Mouse (Mus musculus) WW6 (cell line): ENCODE data around the gene Ano2.

Experiments used
- DNase-seq: peaks from one replicate; pipeline ENCODE4 v3.0.0-alpha.2; 2013; ENCODE audit warnings: low read depth, low spot score

Ano2 gene

DNA sequence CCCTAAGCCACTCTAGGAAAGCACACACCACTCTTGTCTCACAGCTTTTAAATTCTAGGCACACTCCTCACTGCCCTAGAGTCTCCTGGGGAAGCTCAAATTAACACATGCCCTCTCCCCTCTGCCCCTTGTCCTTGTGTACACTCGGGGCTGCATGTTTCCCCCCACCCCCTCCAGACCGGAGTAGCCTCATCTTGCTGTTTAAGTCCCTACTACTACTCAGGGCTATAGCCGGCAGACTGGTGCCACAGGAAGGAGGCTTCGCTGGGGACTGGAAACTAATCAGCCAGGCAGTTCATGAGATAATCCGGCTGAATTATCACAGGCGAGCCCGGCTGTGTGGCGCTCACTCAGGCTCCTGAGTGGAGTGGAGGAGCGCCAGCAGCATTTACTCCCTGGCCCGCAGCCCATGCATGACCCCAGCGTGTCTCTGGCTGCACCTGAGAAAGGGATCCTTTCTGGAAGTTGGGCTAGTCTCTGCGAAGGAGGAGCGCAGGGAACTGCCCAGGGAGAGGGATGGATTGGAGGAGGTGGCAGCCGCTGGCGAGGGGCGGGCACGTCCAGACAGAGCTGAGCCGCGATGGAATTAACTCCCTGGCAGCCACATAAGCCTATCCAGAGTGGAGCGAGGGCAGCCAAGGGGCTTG is at the start of gene Ano2:
Ano2 (plus strand) TSS at position 363 of the 647 bp plus-strand sequence.
- DNase-seq = no peak

- DNase-seq = no peak
Measured at GRCm38 (mm10) chr6:125640486-125640885, 49.7 kb upstream of the Ano2 start.

- DNase-seq = no peak
Measured at GRCm38 (mm10) chr6:125641146-125641545, 49.1 kb upstream of the Ano2 start.

GRCm38 (mm10) chr6:125648964-125649363 is 41.3 kb upstream of the Ano2 start:
- no peak for DNase-seq

- no peak for DNase-seq
Measured at GRCm38 (mm10) chr6:125651335-125651734, 38.9 kb upstream of the Ano2 start.

DNA sequence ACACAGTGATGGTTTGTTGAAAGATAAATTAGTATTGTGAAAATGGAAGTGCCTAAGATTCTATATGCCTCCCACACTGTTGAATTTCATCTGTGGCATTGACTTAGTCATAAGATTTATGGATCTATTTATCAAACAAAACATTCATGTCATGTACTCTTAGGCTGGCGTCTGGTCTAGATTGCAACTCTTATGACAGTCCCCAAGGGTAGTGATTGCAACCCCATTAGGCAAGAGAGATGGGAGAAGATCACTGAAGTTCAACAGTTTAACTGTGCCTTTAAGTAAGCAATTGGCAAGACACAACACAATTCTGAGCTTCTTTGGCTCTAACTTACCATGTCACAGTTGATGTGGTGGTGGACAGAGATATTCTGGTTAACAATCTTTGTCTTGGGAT is 36.8 kb upstream of the Ano2 start:
- no peak for DNase-seq

GRCm38 (mm10) chr6:125656921-125657320 is 33.3 kb upstream of the Ano2 start:
- no peak for DNase-seq

DNA sequence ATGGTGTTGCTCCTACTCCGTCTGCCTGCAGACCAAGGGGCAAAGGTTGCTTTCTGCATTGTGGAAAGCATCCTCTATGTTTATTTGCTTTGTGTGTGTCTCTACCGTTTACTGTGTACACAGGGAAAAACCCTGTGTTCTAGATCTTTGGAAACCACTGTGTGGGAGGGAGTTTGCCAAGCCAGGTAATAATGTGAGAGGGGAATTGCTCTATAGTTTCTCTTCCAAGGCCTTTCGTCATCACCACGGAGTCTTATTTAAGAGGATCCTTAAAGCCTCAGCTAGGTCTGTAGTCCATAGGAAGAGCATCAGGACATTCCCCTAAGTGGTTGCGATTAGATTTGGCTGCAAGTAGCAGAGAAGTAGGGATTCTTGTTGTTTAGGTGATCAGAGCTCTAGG is 32.3 kb upstream of the Ano2 start:
- no peak for DNase-seq

DNA sequence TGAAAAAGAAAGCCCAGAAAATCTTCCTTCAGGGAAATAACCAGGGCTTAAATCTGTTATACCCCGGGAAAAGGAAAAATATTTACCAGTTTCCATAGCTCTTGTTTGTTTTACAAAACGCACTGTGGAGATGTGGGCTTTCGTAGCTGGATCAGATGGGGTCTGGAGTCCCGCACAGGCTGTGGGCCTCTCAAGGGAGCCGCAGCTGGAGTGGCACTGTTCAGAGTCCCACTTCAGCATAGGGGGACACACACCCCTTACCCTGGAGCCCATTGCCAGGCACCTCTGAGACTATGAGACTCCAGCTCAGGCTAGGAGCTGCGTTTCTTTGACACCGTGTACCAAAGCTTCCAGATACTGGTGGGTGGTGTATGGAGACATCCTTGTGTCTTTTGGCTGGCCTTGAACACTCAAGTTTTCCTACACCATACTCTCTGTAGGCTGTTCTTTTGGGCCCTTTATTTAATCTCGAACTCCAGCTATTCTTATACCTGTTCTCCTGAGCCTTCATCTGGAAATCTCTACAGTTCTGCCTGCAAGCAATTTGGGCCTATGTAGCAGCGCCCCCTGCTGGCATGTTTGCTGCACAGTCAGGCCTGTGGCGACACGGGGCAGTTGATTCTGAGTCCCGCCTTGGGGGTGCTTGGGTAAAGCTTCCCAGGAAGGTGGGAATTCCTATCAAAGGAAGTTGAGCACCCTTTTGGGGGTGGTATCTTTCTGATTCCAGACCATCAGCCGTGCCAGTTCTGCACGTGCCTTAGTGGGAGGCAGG is 28.9 kb upstream of the Ano2 start:
- peak; percentile 65 for DNase-seq

GRCm38 (mm10) chr6:125663906-125664305 is 26.3 kb upstream of the Ano2 start:
- no peak for DNase-seq

DNA sequence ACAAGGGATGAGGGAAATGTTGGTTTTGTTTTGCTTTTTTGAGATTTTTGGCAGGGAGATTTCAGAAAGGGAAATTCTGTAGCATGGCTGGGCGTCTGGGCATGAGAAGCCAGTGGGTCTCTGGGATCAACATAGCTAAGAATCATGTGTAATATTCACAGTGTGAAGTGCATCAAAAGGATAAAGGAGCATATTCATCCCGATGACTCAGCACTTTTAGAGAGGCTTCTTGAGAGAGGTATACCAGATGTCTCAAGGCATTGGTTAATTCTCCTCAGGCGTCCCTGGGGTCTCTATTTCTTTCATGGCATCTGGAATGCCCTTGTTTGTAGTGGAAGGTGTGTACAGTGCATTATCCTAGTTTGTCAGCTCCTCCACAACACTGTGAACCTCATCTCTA is 18.4 kb upstream of the Ano2 start:
- no peak for DNase-seq

GRCm38 (mm10) chr6:125678492-125678891 is 11.7 kb upstream of the Ano2 start:
- no peak for DNase-seq

DNA sequence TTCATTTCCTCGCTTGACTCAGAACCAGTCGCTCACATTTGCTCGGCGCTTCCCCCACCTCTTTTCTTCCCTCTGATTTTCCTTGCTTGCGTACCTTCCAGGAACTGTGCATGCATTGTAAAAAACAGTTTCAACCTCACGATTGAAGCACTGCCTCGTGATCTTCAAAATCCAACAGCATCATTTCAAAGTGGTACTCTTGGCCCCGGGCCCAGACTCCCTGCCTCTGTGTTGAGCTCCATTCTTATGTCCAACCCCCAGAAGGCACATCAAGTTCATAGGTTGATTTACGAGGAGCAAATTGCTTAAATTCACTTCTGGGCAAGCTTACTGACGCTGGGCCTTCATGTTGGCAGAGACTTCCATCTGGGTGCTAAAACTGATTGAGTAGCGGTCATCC is 9.6 kb upstream of the Ano2 start:
- DNase-seq = no peak

DNA sequence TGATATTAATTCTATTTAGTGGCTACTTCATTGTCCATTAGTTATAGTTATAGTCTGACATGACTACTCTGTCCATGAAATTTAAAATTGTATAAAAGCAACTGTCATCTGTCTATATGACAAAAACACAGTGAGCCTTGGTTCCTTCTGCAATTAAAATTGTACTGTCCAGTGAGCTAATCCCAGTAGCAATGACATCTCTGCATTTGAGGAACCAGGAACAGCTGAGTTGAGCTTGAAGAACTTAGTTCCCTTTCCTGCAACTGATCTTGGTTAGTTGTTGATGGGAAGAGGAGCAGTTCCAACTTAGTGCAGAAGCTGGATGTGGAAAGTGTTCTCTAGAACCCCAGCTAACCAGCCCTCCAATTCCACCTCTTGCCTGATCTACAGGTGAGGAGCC is 4.8 kb upstream of the Ano2 start:
- DNase-seq = no peak

DNA sequence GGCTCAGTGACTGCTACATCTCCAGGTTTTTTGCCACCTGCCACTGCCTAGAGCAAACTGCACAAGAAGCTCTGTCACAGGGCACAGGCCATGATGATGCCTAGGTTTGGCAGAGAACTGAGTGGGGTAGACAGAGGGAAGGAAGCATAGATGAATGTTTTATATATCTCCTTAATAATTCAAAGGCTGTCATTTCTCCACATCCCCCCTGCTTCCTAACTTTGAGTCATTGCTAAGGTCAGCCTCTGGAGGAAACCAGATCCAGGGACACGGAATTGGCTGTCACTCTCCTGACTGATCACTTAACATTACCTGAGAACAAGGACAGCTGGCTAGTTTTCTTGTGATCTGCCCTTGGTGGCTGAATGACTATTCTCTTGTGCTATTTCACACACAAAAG is 2.2 kb upstream of the Ano2 start:
- no peak for DNase-seq

DNA sequence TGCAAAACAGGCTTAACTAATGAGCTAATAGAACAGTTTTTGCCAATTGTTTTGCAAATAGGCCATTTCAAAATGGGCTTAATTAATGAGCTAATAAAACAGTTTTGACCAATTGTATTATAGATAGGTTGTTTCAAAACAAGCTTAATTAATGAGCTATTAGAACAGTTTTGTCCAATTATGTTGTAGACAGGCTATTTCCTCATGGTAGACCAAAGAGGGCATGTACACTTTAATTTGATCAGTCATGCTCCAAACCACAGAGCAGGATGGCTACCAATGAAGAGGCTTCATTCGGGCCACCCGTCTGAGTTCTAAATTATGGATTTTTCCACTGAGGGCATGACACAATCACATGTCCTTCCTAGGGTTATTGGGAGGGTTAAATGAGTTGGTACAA is 10.9 kb downstream of the Ano2 start:
- DNase-seq = no peak

DNA sequence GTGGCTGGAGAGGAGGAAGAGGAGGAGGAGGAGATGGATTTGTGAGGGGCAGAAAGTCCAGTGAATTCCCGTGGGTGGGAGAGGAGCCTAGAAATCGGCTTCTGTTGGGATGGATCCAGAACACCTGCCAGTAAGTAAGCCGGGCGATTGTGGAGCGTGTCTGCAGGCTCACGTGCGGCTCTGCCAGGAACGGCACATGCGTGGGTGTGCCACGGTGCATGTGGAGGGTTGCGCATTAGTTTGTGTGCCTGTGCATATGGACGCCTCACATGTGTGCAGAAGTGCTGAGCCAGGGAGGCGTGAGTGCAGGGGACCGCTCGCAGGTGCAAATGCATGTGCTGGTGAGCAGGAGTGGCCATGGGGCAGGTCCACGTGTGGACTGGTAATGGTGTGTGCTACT is 21.0 kb downstream of the Ano2 start:
- no peak for DNase-seq

- DNase-seq = peak; percentile 24
Measured at GRCm38 (mm10) chr6:125726408-125726807, 36.2 kb downstream of the Ano2 start.

GRCm38 (mm10) chr6:125727484-125727911 is 37.3 kb downstream of the Ano2 start:
- DNase-seq = no peak

DNA sequence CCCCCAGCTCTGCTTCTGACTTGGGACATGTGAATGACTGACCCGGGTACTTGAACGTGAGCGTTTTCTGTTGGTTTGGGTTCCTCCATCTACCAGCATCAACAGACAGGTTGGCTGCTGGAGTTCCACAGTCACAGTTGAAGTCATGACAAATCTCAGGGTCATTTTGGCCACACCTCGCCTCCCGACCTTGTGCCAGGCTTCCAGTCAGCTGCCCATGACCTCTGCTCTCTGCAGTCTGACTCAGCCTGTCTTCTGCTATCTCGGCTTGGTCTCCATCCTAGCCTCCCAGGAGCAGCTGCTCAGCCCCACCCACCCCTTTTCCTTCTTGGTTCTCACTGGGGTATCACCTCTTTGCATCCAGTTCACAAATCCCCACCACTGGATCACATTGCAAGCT is 39.3 kb downstream of the Ano2 start:
- DNase-seq = no peak

- DNase-seq = no peak
Measured at GRCm38 (mm10) chr6:125729986-125730535, 39.8 kb downstream of the Ano2 start.

DNA sequence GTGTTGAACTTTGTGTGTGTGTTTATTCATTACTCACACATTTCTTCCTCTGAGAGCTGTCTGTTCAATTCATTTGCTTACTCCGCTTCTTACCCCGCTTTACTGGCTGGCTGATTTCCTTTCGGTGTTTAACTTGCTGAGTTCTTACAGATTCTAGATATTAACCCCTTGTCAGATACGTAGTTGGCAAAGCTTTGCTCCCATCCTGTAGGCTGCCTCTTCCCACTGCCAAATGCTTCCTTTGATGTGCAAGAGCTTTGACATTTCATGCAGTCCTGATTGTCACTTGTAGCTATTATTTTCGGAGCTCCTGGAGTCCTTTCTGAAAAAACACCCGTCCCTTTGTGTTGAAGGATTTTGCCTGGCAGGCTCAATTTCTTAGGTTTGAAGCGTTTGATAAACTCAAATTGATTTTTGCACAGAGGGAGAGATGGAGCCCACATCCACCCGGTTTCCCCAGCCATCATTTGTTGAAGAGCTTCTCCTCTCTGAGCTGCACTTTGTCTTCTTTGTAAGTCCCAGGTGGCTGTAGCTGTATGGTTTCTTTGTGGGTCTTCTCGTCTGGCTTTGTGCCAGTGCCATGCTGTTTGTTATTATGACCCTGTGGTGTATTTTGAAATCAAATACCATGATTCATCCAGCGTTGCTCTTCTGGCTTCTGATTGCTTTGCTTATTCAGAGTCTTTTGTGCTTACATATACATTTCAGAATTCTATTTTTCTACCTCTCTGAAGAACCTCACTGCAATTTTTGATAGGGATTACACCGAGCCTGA is 47.5 kb downstream of the Ano2 start:
- DNase-seq = no peak
